Mouse (Mus musculus): Measurements from ENCODE around the gene Sh3bp5. TPM values are rescaled to one million over a fixed set of nuclear protein-coding genes. Genes with fewer than 3 reads are reported as not detected.

The Sh3bp5 gene
- polyA plus RNA-seq, 1 experiment: 4.6 TPM

DNA sequence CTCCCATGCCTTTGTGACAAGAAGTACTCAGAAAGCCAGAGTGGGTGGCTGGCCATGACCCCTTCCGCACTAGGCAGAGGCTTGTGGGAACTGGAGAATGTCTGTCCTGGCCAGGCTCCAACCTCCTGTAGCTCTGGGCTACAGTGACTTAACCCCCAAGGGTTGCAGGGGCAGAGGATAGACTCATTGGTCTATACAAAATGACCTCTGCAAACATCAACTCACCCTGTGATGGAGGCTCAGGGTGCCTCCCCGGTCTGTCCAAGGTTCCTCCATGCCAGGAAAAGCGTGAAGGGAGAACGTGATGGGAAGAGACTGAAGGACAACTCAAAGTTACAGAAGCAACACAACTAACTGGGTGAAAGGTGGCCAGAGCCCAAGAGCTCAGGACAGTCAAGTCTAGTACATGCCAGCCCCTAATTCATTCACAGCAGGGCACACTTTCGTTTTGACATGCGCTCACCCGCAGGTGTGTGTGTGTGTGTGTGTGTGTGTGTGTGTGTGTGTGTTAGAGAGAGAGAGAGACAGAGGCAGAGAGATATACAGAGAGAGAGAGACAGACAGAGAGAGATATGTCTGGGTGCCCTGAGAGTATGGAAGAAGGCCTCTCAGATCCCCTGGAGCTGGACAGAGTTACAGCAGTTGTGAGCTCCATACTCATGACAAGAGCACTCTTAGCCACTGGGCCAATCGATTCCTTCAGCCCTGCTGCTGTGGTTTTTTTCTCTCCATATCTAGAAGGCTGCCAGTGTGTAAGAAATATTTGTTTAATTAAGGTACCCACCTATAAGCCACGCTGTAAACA, 37.9 kb downstream of the Sh3bp5 start:
- 83% methylated on average over 9 of the region's 9 CpGs for WGBS
- DNase-seq (ENCODE audit: low read depth, low spot score): no peak

DNA sequence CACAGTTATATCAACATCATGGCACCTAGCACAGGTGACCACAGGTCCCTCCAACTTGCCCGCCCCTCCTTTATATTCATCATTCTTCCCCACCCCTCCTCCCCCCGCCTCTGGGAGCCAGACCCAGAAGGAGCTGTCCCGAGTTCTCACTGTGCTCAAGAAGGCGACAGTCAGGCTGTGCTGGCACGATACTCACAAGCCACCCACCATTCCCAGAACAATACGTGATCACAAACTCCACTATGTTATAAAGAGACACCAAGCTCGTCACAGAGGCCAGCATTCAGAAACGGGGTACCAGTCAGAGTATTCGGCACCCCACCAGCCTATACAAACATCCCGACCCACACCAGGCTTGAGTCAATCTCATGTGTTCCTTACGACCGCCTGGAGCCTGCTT, 38.5 kb downstream of the Sh3bp5 start:
- no peak for DNase-seq (ENCODE audit: low read depth, low spot score)
- 86% methylated on average over 12 of the region's 12 CpGs for WGBS

GRCm38 (mm10) chr14:31396428-31396827, 39.5 kb downstream of the Sh3bp5 start:
- DNase-seq (ENCODE audit: low read depth, low spot score): no peak
- 82% methylated on average over 2 of the region's 2 CpGs for WGBS

- WGBS: 94% methylated on average over 7 of the region's 7 CpGs
- DNase-seq (ENCODE audit: low read depth, low spot score): no peak
Measured at GRCm38 (mm10) chr14:31395629-31396199, 40.2 kb downstream of the Sh3bp5 start.

DNA sequence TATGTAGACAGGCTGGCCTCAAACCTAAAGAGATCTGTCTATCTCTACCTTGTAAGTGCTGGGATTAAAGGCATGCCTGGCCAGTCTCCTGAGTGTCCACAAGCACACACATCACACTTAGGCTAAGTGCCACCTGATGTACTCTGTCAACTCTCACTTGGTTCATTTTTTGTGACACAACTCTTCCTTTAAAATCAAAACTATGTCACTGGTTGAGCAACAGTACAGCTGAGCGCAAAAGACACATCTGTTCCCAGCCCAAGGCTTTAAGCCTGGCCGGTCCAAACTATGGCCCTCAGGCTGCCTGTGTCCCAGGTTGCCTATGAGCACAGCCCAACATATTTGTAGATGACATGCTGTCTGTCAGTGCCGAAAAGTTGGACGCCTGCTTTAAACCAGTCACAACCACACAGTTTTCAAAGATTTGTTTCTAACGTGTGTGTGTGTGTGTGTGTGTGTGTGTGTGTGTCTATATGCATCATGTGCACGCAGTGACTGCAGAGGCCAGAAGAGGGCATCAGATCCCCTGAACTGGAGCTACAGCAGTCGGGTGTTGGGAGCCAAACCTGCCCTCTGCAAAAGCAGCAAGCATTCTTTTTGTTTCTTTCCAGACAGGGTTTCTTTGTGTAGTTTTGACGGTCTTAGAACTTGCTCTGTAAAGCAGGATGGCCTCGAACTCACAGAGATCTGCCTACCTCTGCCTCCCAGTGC, 40.9 kb downstream of the Sh3bp5 start:
- no peak for DNase-seq (ENCODE audit: low read depth, low spot score)
- 95% methylated on average over 9 of the region's 9 CpGs for whole genome bisulfite sequencing

DNA sequence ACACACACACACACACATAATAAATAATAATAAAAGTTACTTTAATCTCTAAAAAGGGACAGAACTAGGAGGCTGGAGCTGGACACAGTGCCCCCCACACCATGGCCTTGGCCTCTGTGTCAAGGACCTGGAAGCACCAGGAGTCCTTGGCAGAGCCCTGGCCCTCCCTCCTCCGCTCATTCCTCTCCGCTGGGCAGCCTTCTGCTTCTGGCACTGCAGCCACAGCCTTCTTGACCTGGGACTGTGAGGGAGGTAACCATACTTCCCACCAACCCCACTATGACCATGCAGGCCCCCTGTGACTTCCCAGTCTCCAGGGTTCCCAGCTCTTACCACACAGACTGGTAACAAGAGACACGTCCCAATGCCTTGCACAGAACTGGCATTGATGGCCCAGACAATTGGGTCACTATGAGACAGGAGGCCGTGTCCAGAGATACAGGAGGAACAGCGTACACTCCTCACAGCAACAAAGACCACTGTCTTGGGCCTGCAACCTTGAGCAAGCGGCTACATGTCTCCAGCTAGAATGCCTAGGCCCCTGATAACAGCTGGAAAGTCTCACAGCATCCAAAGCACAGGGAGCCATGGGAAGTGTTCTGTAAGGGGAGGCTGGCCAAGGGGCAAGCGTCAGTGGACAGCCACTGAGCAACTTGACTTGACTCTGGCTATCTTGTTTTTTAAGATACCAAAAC, 41.8 kb downstream of the Sh3bp5 start:
- WGBS: 86% methylated on average over 7 of the region's 7 CpGs
- DNase-seq (ENCODE audit: low read depth, low spot score): no peak

DNA sequence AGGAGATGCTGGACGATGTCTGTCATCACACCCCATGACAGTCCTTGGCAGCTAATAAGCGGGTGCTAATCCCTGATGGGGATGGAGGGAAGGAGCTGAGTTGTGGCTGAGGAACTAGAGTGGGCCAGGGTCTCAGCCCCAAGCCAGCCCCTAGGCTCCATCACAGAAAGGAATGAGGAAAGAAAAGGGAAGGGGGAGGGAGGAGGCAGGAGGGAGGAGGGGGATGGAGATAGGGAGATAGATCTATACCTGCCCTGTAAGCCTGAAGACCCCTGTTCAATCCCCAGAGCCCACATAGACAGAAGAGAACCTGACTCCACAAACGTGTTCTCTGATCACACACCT, 42.4 kb downstream of the Sh3bp5 start:
- no peak for DNase-seq (ENCODE audit: low read depth, low spot score)
- 94% methylated on average over 3 of the region's 3 CpGs for WGBS

DNA sequence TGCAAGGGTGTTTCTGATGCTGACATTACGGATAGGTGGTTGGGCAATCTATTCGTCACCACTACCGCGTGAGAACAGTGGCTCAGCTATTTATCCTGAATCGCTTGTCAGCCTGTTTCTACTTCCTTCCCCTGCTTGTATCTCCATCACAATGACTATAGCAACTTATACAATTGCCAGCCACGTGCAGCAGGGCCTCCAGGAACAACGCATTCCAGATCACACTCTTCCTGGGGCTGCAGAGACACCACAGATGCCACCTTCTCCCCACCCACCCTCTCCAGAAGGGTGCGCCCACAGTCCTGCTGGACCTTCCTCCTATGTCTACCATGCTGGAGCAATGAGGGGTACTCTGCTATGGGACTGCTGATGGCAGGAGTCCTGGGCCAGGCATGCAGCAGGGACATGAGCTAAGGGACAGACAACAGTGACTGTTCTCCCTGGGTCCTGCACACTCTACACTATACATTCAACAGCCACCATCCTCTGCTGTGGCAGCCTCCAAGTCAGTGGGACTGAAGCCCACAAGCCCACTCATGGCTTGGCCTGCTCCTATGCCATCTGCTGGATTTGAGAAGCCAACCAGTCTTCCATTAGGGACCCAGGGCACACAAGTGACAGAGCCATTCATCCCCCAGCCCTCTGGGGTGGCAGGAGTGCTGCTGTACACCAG, 42.9 kb downstream of the Sh3bp5 start:
- DNase-seq (ENCODE audit: low read depth, low spot score): no peak
- WGBS: 74% methylated on average over 8 of the region's 8 CpGs

DNA sequence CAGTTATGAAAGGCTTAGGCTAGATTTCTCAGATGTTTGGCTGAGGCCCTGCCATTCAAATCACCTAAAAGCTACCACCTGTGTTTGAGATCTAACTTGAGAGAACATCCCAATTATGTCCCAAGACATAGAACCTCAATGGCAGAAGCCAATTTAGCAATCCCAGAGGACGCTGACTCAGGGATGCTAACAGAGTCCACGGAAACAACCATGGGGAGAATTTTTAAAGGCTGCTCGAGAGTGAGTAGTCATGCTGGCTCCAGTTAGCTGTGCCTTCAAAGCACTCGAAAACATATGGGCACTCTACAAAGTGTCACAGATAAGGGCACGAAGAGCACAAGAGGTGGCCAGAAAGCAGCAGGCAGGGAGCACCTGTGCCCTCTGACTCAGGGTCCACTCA, 43.6 kb downstream of the Sh3bp5 start:
- 84% methylated on average over 5 of the region's 5 CpGs for WGBS
- no peak for DNase-seq (ENCODE audit: low read depth, low spot score)

DNA sequence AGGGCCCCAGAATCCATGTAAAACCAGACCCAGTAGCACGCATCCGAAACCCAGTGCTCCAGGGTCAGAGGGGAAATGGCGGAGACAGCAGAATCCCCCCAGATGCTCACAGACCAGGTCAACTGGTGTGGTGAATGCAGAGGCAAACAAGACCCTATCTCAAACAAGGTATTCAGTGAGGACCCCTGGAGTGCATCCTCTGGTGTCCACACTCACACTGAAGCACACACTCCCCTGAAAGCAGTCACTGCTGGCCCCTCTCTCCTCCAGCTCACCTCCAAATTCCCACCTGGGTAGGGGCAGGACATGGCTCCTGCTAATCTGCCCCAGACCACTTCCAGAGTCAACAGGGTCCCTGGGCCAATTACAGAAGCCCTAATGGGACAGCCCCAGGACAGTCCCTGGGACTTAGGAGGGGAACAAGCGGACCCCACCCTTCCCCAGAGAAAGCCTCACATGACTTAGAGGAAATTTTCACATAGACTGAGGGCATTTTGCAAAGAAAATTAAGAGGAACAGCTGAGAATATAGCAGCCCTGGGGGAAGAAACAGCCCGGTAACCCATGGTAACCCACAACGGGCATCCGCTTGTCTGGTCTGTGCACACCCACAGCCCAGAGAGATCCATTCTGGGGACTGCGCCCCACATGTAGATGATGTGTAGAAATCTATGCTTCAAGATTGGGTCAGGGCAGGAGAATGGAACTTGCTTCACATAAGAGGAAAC, 46.3 kb downstream of the Sh3bp5 start:
- WGBS: 91% methylated on average over 8 of the region's 8 CpGs
- DNase-seq (ENCODE audit: low read depth, low spot score): no peak

DNA sequence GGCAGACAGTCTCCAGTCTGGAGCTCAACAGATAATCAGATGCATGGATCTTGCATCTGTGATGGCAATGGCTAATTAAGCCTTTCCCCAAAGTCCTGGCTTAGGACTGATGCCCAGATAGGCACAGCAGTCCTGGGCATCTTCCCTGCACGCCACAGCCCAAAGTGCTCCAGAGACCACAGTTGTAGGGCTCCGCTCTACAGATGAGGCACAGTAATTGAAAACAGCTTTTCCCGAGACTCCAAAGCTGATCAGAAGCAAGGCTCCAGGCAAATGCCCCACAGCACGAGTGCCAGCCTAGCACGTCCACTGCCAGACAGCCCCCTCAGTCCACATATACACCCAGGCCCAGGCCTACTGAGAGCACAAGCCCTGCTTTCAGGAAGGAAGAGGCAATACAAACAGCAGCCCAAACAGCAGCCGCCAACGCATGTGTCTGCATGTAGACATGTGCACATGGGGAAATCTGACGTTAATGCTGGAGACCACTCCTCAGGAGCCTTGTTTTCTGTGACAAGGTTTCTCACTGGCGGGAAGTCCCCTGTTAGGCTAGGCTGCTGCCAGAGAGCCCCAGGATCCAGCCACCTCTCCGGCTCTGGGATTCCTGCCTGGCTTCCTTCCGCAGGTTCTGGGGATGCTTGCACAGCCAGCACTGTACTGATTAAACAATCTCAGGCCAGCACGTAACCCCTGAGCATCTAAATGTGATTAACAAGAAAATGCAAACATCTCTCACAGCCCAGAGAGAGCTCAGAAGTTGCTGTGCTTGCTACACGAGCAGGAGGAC, 47.6 kb downstream of the Sh3bp5 start:
- WGBS: 86% methylated on average over 13 of the region's 13 CpGs
- DNase-seq (ENCODE audit: low read depth, low spot score): no peak

- no peak for DNase-seq (ENCODE audit: low read depth, low spot score)
- 82% methylated on average over 11 of the region's 11 CpGs for WGBS
Measured at GRCm38 (mm10) chr14:31387301-31387981, 48.4 kb downstream of the Sh3bp5 start.

DNA sequence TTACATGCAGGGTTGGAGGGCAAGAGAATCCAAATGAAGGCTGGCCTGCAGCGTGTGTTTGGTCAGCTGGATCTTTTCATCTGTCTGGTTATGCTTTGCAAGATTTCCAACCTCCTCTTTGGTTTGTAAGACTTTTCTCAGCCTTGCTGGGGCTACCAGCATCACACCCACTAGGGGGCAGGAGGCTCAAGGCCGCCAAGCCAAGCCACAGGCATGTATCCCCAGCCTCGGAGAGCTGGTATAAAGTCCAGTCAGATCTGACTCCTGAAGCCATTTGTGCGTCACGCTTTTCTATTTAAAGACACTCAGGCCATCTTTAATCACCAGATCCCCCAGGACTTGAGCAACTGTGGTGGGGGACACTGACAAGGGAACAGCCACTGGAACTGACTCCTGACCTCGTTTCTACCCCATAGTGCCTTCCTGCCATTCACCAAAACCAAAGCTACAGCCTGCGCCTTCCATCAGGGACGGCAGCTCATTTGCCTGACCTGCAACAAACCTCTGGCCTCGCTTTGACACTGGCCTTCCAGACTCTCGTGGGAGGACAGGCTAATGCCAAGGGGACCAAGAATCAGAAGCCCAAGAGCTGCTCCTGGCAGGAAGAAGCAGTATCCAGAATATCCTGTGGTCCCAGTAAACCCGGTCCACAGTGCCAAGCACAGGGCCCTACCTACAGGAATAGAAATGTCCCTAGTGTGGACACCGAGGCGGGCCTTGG, 49.7 kb downstream of the Sh3bp5 start:
- WGBS: 32% methylated on average over 13 of the region's 13 CpGs
- DNase-seq (ENCODE audit: low read depth, low spot score): peak; percentile 36

DNA sequence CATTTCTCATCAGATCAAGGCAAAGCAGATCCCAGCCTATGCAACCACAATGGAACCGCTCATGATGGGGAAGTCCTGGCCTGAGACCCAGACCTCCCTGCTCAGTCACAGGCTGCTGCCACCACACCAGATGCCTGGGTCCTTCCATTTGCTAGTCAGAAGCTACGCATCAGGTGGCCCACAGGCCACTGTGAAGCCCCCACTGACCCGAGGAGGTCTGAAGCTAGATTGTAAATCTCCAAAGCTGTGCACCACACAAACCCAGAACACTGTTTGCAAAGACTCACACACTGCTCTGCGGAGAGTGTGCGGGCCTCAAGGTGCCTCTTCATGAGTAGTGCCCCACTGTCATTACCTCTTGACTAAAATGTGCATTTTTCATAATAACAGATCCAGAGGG, 50.5 kb downstream of the Sh3bp5 start:
- 88% methylated on average over 5 of the region's 5 CpGs for WGBS
- no peak for DNase-seq (ENCODE audit: low read depth, low spot score)

- WGBS: 62% methylated on average over 13 of the region's 13 CpGs
- no peak for DNase-seq (ENCODE audit: low read depth, low spot score)
Measured at GRCm38 (mm10) chr14:31384366-31385323, 51.2 kb downstream of the Sh3bp5 start.

DNA sequence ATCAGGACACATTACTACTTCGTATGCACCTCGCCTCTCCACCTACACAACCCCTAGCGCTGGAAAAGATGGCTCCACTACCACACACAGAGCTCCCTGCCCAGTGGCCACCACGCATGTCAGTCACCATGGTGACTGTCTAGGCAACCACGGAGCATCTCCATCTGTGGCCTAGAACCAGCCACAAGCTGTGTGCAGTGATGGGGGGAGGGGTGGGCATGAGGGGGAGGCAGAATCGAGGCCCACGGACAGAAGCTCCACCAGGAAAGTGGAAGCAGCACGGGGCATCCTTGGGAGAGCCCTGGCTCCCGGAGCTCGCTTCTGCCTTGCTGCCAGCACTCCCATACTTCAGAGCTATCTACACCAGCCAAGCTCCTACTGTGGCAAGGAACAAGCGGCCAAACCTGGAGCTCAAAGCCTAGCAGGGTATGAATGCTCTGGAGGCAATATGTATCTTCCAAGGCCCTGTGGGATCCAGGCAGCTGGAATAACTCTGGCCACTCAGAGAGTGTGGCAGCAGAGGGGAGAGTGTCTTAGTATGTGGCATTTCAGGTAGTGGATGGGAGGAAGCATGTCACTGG, 52.3 kb downstream of the Sh3bp5 start:
- WGBS: 85% methylated on average over 11 of the region's 11 CpGs

More for the DNA sequence above, 52.3 kb downstream of the Sh3bp5 start:
- no peak for DNase-seq (ENCODE audit: low read depth, low spot score)

All from large intestine, adult 2 months (tissue).